Mouse (Mus musculus) midbrain, embryonic 13.5 days (tissue): ENCODE measurements at regions not wholly inside any gene's neighbourhood (a gene's known extent, or its start where the extent isn't known, plus 50 kb on each side); places are given as distances from the start of the nearest gene placed in this dataset. TPM values are rescaled to one million over a fixed set of nuclear protein-coding genes. Genes with fewer than 3 reads are reported as not detected.

Experiments
- ATAC-seq: fragments of 200-750 bp; cut with Nextera tagmentation; 2 replicates; pipeline ENCODE4 v1.8.0; 2017; ENCODE audit warnings: mild to moderate bottlenecking, moderate TSS enrichment, moderate library complexity
- H3K27ac ChIP-seq: fragments of 300-500 bp; sonication (generic); 2 replicates; pipeline ENCODE4 v1.5.1; 2015; ENCODE audit warnings: inconsistent platforms, mild to moderate bottlenecking, moderate library complexity
- H3K27me3 ChIP-seq: fragments of 300-500 bp; sonication (generic); 2 replicates; pipeline ENCODE4 v1.6.1; 2015; ENCODE audit warnings: mild to moderate bottlenecking, inconsistent platforms
- H3K36me3 ChIP-seq: fragments of 300-500 bp; sonication (generic); 2 replicates; pipeline ENCODE4 v1.6.1; 2015; ENCODE audit warnings: mild to moderate bottlenecking, inconsistent platforms
- H3K4me1 ChIP-seq: fragments of 300-500 bp; sonication (generic); replicated peaks from 2 replicates; pipeline ENCODE4 v1.6.1; 2015; ENCODE audit warnings: inconsistent platforms
- H3K4me2 ChIP-seq: fragments of 300-500 bp; sonication (generic); replicated peaks from 2 replicates; pipeline ENCODE4 v1.6.1; 2015; ENCODE audit warnings: moderate library complexity, mild to moderate bottlenecking, inconsistent platforms
- H3K4me3 ChIP-seq: fragments of 300-500 bp; sonication (generic); replicated peaks from 2 replicates; pipeline ENCODE4 v1.5.1; 2015; ENCODE audit warnings: mild to moderate bottlenecking, inconsistent platforms
- H3K9ac ChIP-seq: fragments of 300-500 bp; sonication (generic); replicated peaks from 2 replicates; pipeline ENCODE4 v1.6.1; 2015; ENCODE audit warnings: mild to moderate bottlenecking, inconsistent platforms
- H3K9me3 ChIP-seq: fragments of 300-500 bp; sonication (generic); 2 replicates; pipeline ENCODE4 v1.6.1; 2016; ENCODE audit warnings: mild to moderate bottlenecking, inconsistent platforms
- WGBS: fragments of 180-500 bp; shearing (Covaris S2); methylation state at CpG from one replicate; pipeline ENCODE4 v1.1.7; 2015; 5-methylcytosine and 5-hydroxymethylcytosine counted together
- microRNA counts: library from miRNA; unstranded; fragments of <30 nt; microRNA quantifications from one replicate; lab custom pipeline; 2016
- microRNA-seq: library from miRNA; unstranded; fragments of <30 nt; microRNA quantifications from one replicate; pipeline ENCODE4, GENCODE M21; 2016

DNA sequence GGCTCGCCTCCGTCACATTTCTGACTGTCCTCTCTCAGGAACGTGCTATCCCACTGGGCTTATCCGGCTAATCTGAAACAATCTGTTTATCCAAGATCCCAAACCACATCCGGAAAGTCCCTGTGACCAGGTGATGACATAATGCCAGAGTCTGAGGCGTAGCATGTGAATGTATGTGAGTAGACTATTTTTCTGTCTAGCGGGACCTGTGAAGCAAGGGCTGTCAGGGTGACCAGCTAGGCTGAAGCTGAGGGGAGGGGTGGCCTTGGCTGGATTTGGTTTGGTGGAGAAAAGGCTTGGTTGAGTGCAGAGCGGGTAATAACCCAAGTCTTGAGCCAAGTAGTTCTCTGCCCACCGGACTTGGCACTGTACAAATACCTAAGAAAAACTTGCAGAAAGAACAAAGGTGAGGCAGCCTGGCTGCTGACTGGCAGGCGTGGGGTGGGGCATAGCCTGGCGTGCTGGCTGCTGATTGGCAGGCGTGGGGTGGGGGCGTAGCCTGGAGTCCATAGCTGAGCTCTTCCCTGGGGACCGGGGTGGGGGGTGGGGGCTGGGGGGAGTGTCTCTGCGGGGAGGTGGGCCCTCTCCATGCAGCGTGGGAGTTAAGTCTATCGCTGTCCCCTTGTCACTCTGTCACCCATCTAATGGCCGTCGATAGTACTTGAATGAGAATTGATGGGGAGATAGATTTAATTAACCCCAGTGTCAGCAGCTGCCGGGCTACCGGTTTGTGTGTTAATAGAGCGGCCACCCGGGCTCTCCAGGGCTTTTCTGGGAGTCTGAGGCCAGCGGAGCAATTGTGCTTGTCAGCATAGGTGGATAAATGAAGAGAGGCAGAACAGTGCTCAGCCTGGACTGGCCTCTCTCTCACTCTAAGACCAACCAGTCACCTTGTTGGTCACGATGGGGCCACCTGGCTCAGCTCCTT lies 54.2 kb upstream of the Unc5b start:
- peaks cover 20% of the 10 kb centered on the region for H3K4me1 ChIP-seq
- H3K9me3 ChIP-seq = no peaks in the 10 kb centered on the region
- H3K27ac ChIP-seq = peak overlapping the region; percentile 57
- H3K9ac ChIP-seq = no peak overlapping the region
- H3K27me3 ChIP-seq = peaks cover 5% of the 10 kb centered on the region; the same call in 1 of the 2 replicates
- peak; percentile 89 for ATAC-seq
- peak overlapping the region; percentile 23 for H3K4me3 ChIP-seq
- peak overlapping the region; percentile 49 for H3K4me2 ChIP-seq
- no peaks in the 10 kb centered on the region for H3K36me3 ChIP-seq
- WGBS = 16% methylated on average over 25 of the region's 25 CpGs

DNA sequence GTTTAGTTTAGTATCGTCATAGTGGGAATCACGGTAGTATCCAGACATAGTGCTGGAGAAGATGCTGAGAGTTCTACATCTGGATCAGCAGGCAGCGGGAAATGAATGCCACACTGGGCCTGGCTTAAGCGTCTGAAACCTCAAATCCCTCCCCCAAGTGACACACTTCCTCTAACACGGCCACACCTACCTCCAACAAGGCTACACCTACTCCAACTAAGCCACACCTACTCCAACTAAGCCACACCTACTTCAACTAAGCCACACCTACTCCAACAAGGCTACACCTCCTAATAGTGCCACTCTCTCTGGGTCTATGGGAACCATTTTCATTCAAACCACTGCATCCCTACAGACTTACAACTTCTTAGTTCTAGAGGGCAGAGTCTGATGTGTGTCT lies 53.4 kb upstream of the Unc5b start:
- peak; percentile 3; the same call in 1 of the 2 replicates for ATAC-seq
- H3K9me3 ChIP-seq = no peaks in the 10 kb centered on the region
- H3K27ac ChIP-seq = no peak overlapping the region
- no peak overlapping the region for H3K4me2 ChIP-seq
- no peak overlapping the region for H3K9ac ChIP-seq
- WGBS = over 99% methylated on average over 5 of the region's 5 CpGs
- H3K36me3 ChIP-seq = no peaks in the 10 kb centered on the region
- H3K27me3 ChIP-seq = peaks cover 5% of the 10 kb centered on the region; the same call in 1 of the 2 replicates
- no peak overlapping the region for H3K4me3 ChIP-seq
- peaks cover 16% of the 10 kb centered on the region for H3K4me1 ChIP-seq

MicroRNAs encoded in the stretch of these regions (microRNA counts, 519-probe panel; counts per million panel counts)
- 110 counts per million, percentile 56 among the panel's probes with 10 or more counts for microRNA mmu-miR-466j (lab: Ali Mortazavi, UCI)

Small RNA genes lying in the stretch of these regions (microRNA-seq; reads per million reads assigned to microRNA genes)
- gene Mir466j (not detected), gene Mir6408 (not detected)
